Comparison of ENCODE assay signal across 15 mouse cellular contexts in the genomic region with DNA sequence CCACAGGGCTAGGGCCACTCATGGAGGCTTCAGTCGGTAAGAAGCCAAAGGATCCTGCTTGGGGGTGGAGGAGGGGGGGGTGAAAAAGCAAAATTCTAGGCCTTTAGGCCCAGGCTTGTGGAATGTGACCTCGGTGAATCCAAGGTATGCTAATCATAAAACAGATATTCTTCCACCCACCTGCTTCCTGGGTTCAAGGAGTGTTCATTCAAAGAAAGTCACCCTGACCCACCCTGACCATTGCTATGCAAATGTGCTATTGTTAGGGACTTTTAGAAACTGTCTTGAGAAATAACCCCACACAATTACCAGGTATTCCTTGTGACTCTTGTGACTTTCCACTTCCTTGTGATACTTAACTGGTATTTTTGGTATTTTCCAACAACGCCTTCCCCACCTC. TPM values are rescaled to one million over a fixed set of nuclear protein-coding genes. Genes with fewer than 3 reads are reported as not detected.
"Had no signal": no experiment of that assay in that cellular context is flagged by ENCODE, and none has a peak within 500 bp of the region (broad histone marks: within the 10 kb centered on the region; RNA-seq: fewer than 3 reads in every experiment).

No protein-coding gene starts in this region.

- H3K4me2 ChIP-seq: lung, embryonic 14.5 days; midbrain, embryonic 11.5 days; midbrain, embryonic 13.5 days; midbrain, embryonic 15.5 days; neural tube, embryonic 12.5 days had no signal

- H3K4me3 ChIP-seq: midbrain, embryonic 13.5 days; midbrain, embryonic 15.5 days; neural tube, embryonic 12.5 days had no signal

- H3K27me3 ChIP-seq: midbrain, embryonic 13.5 days; midbrain, embryonic 15.5 days; neural tube, embryonic 12.5 days had no signal

- H3K4me1 ChIP-seq: midbrain, embryonic 13.5 days; midbrain, embryonic 15.5 days; neural tube, embryonic 12.5 days had no signal

- DNase-seq: lung, adult 18-20 months; lung, embryonic 14.5 days; lung, postnatal 10 days; lung, postnatal 4 days; right cerebral cortex, postnatal 25 days; right cerebral cortex, postnatal 4 days; spleen, adult 18-20 months; thymus, adult 18-20 months; thymus, postnatal 14 days; thymus, postnatal 36 days had no signal

- H3K27ac ChIP-seq: midbrain, embryonic 13.5 days; midbrain, embryonic 15.5 days; neural tube, embryonic 12.5 days had no signal

- H3K36me3 ChIP-seq: midbrain, embryonic 13.5 days; midbrain, embryonic 15.5 days; neural tube, embryonic 12.5 days had no signal

- H3K9me3 ChIP-seq: midbrain, embryonic 13.5 days; midbrain, embryonic 15.5 days; neural tube, embryonic 12.5 days had no signal

- H3K9ac ChIP-seq: lung, embryonic 14.5 days; midbrain, embryonic 13.5 days; midbrain, embryonic 15.5 days; neural tube, embryonic 12.5 days had no signal

RNA-seq across cellular contexts. Expression of a gene that starts 49.5 kb away (rescaled TPM):
- total RNA-seq: monocyte, adult 5-6 weeks had no signal
